Mouse (Mus musculus): ENCODE measurements at regions not wholly inside any gene's neighbourhood (a gene's known extent, or its start where the extent isn't known, plus 50 kb on each side); places are given as distances from the start of the nearest gene placed in this dataset.
A peak's percentile ranks its signal among the peaks of the same experiment; 100 is the strongest.

- no peak for DNase-seq (ENCODE audit: low read depth, low spot score)
Measured at GRCm38 (mm10) chr16:75487915-75488314, 97.9 kb downstream of the Lipi start.

DNA sequence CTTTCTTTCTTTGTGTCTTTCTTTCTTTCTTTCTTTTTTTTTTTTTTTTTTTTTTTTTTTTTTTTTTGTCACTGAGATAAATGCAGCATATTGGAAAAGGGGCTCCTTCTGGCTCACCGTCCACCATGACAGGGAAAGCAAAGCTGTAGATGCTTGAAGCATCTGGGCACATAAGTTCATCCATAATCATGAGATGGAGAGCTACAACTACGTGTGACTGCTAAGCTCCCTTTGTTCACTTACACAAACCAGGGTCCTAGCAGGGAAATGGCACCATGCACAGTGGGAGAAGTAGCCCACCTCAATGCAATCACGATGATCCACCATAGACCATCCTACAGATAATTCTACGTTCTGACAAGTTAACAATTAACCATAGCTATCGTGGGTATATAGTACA, 102.0 kb downstream of the Lipi start:
- no peak for DNase-seq (ENCODE audit: low read depth, low spot score)

GRCm38 (mm10) chr16:75465420-75465975, 120.4 kb downstream of the Lipi start:
- no peak for DNase-seq (ENCODE audit: low read depth, low spot score)

GRCm38 (mm10) chr16:75462136-75462535, 123.7 kb downstream of the Lipi start:
- no peak for DNase-seq (ENCODE audit: low read depth, low spot score)

DNA sequence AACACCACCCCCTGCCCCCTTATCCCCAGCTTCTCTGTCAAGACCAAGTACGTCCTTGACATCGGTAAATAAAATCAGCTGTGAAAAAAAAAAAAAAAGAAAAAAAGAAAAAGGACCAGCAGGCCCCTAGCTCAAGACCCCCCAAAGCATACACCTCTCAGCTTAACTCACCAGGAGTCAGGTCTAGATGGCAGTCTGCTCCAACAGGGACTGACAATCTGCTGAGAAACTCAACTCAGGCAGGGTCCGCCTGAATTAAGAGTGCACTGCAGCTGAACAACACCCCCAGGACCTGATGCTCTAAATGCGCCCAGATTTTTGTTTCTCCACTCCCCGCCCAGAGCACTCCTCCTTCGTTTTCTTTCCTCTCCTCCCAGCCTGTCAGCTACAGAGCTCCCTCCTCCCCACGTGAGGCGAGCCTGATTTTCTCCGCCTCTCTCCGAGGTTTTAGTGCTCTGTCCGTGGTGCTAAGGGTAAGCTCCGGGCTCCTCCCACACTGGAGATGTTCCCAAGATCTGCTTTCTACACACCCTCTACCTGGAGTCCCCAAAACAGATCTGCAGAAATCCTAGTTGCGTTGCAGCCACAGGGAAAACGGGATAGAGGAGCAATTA, 138.9 kb downstream of the Lipi start:
- DNase-seq (ENCODE audit: low read depth, low spot score), result peak; percentile 31

DNA sequence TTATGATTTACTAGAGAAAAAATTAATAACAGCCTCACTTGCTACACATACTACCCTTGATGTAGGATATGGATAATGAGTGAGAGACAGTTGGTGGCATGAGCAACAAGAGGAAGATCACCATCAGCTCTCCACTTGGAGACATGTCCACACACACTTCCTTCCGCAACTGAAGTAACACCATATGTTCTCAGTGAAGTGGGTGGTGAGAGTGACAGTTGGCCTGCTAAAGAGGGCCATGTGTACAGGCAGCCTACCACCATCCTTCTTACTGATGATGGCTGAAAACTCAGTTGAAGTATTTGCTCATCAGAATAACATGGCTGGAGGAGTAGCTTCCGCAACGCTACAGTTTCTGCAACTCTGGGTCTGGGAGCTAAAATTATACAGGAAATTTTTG, 146.6 kb downstream of the Lipi start:
- DNase-seq (ENCODE audit: low read depth, low spot score), result no peak

DNA sequence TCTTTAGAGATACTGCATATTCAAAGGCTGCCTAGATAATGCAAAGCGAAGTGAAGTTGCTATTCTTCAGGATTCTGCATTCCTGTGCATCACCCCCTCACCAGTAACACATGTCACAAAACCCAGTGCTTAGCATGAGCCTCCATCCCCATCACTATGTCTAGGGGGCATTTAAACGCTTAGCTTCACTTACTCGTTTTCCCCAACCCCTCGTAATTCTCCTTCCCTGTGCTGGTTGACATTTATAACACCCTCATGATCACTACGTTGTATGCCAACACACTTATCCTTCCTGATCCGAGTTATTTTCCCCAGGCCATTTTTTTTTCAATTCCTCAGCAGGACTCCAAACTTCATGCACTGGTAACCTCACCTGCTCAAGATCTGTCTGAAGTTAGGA, 152.6 kb downstream of the Lipi start:
- no peak for DNase-seq (ENCODE audit: low read depth, low spot score)

DNA sequence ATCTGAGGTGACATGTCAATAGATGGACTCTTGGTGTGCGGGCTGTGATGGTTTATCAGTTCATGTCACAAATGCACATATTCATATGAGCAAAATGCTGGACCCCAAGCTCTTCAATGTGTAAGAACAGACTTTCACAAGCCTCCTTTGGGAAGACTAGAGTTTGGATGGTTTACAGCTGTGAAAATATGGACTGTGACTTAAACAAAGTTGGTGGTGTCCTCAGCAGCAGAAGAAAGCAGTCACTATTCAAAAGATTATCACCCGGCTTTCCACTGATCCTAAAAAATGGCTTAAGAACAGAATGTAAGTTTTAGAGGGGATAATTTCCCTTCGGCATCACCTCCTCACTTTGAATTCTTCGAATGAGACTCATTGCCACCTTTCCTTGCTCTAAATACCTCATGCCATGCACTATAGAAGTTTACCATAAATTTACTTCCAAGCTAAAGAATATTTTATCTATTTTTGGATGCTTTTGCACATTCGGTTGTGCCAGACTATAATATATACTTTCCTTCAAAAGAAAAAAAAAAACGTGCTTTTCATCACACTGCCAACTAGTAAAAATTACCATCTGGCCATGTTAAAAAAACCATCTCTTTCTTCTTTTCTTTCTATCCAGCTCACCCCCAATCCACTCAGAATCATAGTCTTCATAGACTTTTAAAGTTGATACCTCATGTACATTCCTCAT, 201.2 kb downstream of the Lipi start:
- DNase-seq (ENCODE audit: low read depth, low spot score), result no peak

GRCm38 (mm10) chr16:75381191-75381590, 204.7 kb downstream of the Lipi start:
- DNase-seq (ENCODE audit: low read depth, low spot score), result no peak

GRCm38 (mm10) chr16:75369700-75370099, 216.2 kb downstream of the Lipi start:
- DNase-seq (ENCODE audit: low read depth, low spot score), result no peak

DNA sequence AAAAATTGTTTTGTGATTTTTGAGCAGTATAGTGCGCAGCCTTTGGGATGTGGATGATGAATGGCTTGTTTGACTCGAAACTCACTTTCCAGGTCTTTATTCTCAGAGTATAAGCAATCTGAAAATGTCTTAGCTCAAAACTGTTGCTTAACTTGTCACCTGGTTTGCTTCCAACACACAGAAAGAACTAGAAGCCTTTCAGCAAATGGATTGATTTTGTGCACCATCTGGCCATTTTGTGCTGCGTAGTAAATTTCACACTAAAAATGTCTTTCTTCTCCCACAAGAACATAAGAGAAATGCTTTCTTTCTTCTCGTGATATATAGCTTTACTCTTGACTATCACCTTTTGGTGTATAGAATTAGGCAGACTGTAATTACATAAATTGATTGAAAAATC, 219.1 kb downstream of the Lipi start:
- DNase-seq (ENCODE audit: low read depth, low spot score), result no peak

DNA sequence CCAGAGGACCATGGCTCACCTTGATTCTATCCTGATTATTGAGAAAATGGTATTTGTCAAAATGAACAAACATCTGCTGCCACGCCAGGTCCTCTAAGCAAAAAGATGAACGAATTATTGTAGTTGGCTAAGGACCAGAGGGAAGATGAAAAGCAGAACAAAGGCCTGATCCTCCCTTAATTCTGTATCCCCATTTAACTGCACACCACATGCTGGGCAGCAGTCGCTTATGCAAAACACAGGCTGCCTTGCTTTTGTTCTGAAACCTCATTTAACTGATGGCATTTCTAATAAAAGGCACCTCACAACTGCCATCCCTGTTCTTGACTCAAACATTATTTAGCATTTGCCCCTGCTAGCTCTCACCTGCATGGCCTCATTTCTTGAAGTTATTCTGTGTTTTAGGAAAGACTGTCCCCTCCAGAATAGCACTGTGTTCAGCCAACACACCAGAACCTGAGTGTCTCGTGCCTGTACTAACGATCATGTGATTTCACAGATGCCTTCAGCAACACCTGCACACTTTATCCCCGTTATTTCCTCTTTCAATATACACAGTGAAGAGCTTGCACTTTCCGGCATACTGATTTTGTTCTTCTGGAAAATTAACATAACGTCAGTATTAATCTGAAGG, 220.4 kb downstream of the Lipi start:
- DNase-seq (ENCODE audit: low read depth, low spot score), result no peak

DNA sequence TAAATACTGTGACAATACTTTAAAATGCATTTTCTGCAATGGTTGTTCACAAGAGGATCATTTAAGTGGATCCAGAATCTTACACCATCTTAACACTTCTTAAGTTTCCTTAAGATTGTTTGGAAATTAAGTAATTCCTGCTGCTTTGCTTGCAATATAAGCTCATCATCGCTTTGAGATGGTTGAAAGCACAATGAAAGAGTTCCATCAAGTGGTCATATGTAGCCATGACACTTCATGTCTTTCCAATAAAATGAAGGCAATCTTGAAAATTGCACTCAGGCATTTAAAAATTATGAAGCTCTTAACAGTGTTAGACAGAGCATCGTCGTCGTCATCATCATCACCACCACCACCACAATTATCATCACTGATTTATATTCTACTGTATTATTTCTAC, 223.8 kb downstream of the Lipi start:
- no peak for DNase-seq (ENCODE audit: low read depth, low spot score)

DNA sequence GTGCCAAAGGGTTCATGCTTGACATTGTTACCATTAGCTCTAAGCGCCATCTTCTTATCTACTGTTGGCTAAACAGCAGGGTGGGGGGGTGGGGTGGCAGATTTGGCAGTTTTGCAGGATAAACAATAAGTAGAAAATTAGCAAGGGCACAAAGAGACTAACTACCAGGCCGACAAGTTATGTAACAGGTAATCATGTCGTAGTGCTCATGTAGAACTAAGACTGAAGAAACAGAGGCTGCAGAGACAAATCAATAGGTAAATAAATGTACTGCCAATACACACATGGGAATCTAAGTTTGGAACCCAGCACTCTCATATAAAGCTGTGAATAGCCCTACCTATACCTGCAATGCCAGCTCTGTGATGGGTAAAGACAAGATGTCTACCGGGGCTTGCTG, 225.1 kb downstream of the Lipi start:
- DNase-seq (ENCODE audit: low read depth, low spot score), result no peak

- DNase-seq (ENCODE audit: low read depth, low spot score), result no peak
Measured at GRCm38 (mm10) chr16:75353394-75353793, 232.5 kb downstream of the Lipi start.

GRCm38 (mm10) chr16:75344201-75344927, 241.5 kb downstream of the Lipi start:
- DNase-seq (ENCODE audit: low read depth, low spot score), result no peak

DNA sequence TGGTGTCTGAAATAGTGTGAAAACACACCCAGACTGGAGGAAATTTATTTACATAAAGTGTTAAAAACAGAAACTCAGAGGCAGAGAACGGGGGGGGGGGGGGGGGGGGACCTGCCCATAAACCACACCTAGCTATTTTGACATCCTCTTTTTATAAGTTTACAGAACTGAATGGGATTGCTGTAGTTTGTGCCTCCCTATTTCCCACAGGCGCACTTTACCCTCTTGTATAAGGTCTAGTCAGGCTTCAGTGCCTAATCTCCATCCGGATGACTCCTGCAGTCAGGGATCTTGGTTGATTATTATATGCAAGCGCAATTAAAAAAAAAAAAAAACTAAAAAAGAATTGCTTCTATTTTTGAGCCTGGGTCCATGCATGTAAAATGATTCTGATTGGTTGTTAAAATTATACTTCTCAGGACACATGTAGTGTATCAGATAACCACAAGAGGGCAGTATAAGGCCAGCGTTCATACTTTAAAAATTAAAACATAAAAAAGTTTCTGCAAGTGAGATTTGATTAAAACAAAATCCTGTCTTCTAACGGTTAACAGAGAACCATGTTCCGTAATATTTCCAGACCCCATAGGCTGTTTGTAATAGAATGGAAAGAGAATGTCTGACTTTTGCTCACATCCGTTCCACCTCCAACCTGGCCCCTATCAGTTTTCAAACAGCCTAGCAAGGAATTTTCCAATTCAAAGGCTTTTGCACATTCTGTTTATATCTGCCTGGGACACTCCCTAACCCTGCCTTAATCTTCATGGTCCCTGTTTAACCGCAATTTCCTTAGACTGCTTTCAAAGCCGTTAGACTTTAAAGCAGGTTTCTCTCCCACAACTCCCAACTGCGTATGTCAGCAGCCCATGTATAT, 242.6 kb downstream of the Lipi start:
- peak; percentile 40 for DNase-seq (ENCODE audit: low read depth, low spot score)

GRCm38 (mm10) chr16:75334228-75334627, 251.6 kb downstream of the Lipi start:
- DNase-seq (ENCODE audit: low read depth, low spot score), result no peak

- DNase-seq (ENCODE audit: low read depth, low spot score), result no peak
Measured at GRCm38 (mm10) chr16:75333750-75334149, 252.1 kb downstream of the Lipi start.

GRCm38 (mm10) chr16:75332853-75333252, 253.0 kb downstream of the Lipi start:
- DNase-seq (ENCODE audit: low read depth, low spot score), result no peak

DNA sequence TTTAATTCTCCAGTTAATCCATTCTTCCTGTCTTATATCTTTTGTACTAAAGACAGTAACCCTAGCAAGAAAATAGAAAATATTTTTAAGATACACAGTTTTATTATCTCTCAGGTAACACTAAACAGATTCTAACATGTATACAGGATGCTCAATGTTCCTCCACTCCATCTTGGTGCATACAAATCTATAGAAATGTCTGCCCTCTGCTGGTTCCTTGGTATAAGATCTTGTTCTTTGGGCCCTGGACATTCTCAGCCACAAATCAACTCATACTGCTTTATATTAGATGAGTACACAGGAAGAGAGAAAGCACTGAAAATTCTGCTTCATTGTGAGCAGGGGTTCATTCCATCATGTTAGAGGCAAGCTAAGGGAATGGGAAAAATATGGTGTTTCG, 260.6 kb downstream of the Lipi start:
- DNase-seq (ENCODE audit: low read depth, low spot score), result peak; percentile 20
